Mouse (Mus musculus) midbrain, embryonic 11.5 days (tissue): ENCODE results near the gene Exd1. TPM values are rescaled to one million over a fixed set of nuclear protein-coding genes. Genes with fewer than 3 reads are reported as not detected.
"Not testable (repeated sequence)": the region's sequence is repeated elsewhere in the genome, so short reads cannot be mapped to it uniquely, and the experiment has no call there.

Source experiments
- ATAC-seq: fragments of 200-750 bp; cut with Nextera tagmentation; 2 replicates; pipeline ENCODE4 v1.8.0; 2017; ENCODE audit warnings: moderate TSS enrichment, moderate library complexity; ENCODE audit not compliant: low FRiP score
- DNase-seq: peaks from one replicate; pipeline ENCODE4 v3.0.0; 2015; ENCODE audit warnings: low spot score; ENCODE audit errors: missing footprints
- H3K27ac ChIP-seq: fragments of 300-500 bp; sonication (generic); 2 replicates; pipeline ENCODE4 v1.5.1; 2014; ENCODE audit warnings: low read depth, low read length
- H3K27me3 ChIP-seq: fragments of 300-500 bp; sonication (generic); 2 replicates; pipeline ENCODE4 v1.6.1; 2014; ENCODE audit warnings: mild to moderate bottlenecking, low read length, moderate library complexity, mixed read lengths; ENCODE audit not compliant: control insufficient read depth, insufficient read depth
- H3K36me3 ChIP-seq: fragments of 300-500 bp; sonication (generic); 2 replicates; pipeline ENCODE4 v1.6.1; 2014; ENCODE audit warnings: mild to moderate bottlenecking, low read length, moderate library complexity, mixed read lengths; ENCODE audit not compliant: control insufficient read depth, insufficient read depth
- H3K4me1 ChIP-seq: fragments of 300-500 bp; sonication (generic); 2 replicates; pipeline ENCODE4 v1.6.1; 2014; ENCODE audit warnings: low read length; ENCODE audit not compliant: control insufficient read depth, insufficient read depth
- H3K4me2 ChIP-seq: fragments of 300-500 bp; sonication (generic); 2 replicates; pipeline ENCODE4 v1.6.1; 2014; ENCODE audit warnings: mild to moderate bottlenecking, moderate library complexity
- H3K4me3 ChIP-seq: fragments of 300-500 bp; sonication (generic); 2 replicates; pipeline ENCODE4 v1.5.1; 2014; ENCODE audit warnings: low read depth, low read length
- H3K9ac ChIP-seq: fragments of 300-500 bp; sonication (generic); 2 replicates; pipeline ENCODE4 v1.6.1; 2014; ENCODE audit warnings: low read length
- H3K9me3 ChIP-seq: fragments of 300-500 bp; sonication (generic); 2 replicates; pipeline ENCODE4 v1.6.1; 2016; ENCODE audit warnings: low read length; ENCODE audit not compliant: control insufficient read depth
- WGBS: fragments of 180-500 bp; shearing (Covaris S2); extraction: QIAGEN DNeasy Blood & Tissue Kit; methylation state at CpG from one replicate; pipeline ENCODE4 v1.1.7; 2014; 5-methylcytosine and 5-hydroxymethylcytosine counted together
- polyA plus RNA-seq: library from polyadenylated mRNA; unstranded; fragments of >200 nt; fragmentation: Nextera tagmentation; extraction: Ambion mirVana; gene quantifications from 2 replicates; pipeline ENCODE4 v1.2.1, GENCODE M21; 2014

The Exd1 gene
- polyA plus RNA-seq, 1 experiment from 2014 or later, result 0.20 TPM

DNA sequence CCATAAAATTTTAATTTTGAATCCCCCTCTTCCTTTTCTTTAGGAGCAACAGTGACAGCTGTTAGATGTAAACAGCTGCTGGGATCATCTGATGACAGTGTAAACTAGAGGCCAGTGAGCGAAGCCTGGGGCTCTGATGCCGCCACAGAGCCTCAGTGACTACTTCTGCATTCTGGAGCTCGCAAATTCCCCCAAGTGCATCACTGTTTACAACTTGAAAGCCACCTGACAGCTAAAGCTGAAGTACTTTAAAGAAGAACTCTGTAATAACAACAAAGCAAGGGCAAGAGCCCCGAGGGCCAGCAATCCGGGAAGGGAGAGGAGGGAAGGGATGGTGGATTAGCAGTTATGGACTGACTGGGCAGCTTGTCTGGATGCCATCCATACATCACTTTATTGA lies 30.6 kb downstream of the Exd1 start:
- Histone ChIP-seq H3K4me3 (no peak overlapping the region), H3K4me2 (no peak overlapping the region), H3K27me3 (no peaks in the 10 kb centered on the region), H3K36me3 (no peaks in the 10 kb centered on the region), H3K4me1 (no peaks in the 10 kb centered on the region), H3K9ac (no peak overlapping the region), H3K27ac (no peak overlapping the region), H3K9me3 (no peaks in the 10 kb centered on the region)
- DNase-seq (no peak), ATAC-seq (no peak)
- WGBS, result 76% methylated on average over 5 of the region's 5 CpGs

DNA sequence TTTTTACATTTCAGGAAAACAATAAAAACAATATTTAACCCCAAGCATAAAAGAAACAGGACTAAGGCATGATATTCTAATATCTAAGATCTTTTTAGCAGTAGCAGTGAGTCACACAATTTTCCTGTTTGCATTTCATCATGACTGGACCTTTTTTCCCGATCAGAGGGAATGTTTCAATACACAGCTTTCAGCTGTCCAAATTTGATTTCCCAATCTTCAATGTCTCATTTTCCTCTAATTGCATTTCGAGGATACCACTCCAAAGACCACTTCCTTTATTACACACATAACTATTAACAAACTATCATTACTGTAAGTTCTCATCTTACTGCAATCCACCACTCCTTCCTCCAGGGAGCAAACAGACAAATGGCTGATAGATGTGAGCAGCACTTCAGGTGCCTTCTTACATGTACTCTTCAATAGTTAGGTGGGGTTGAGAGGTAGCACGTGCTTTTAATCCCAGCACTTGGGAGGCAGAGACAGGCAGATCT lies 33.4 kb downstream of the Exd1 start:
- WGBS, result 89% methylated on average over 3 of the region's 3 CpGs
- no peak for DNase-seq
- Histone ChIP-seq H3K4me2 (no peak overlapping the region), H3K4me3 (no peak overlapping the region), H3K9me3 (no peaks in the 10 kb centered on the region), H3K9ac (no peak overlapping the region), H3K36me3 (no peaks in the 10 kb centered on the region), H3K4me1 (no peaks in the 10 kb centered on the region), H3K27ac (no peak overlapping the region), H3K27me3 (no peaks in the 10 kb centered on the region)
- no peak for ATAC-seq

DNA sequence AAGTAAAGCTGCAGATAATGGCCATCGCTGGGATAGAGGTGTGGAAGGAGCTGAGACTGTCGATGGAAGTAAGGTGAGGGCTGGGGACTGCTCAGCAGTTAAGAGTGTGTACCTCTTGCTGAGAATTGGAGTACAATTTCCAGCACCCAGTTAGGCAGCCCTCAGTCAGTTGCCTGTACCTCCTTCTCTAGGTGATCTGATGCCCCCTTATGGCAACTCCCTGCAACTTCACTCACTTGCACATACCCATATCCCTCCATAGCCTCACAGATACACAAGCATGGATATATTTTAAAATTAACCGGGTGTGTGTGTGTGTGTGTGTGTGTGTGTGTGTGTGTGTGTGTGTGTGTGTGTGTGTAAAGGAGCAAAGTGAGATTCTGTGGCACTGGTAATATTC lies 35.1 kb downstream of the Exd1 start:
- DNase-seq (no peak), ATAC-seq (no peak)
- no peak overlapping the region for H3K27ac ChIP-seq
- no peak overlapping the region for H3K4me3 ChIP-seq
- no peaks in the 10 kb centered on the region for H3K36me3 ChIP-seq
- H3K4me2 ChIP-seq, result no peak overlapping the region
- H3K27me3 ChIP-seq, result no peaks in the 10 kb centered on the region
- H3K4me1 ChIP-seq, result no peaks in the 10 kb centered on the region
- H3K9ac ChIP-seq, result no peak overlapping the region
- 86% methylated on average over 3 of the region's 3 CpGs for WGBS
- no peaks in the 10 kb centered on the region for H3K9me3 ChIP-seq

DNA sequence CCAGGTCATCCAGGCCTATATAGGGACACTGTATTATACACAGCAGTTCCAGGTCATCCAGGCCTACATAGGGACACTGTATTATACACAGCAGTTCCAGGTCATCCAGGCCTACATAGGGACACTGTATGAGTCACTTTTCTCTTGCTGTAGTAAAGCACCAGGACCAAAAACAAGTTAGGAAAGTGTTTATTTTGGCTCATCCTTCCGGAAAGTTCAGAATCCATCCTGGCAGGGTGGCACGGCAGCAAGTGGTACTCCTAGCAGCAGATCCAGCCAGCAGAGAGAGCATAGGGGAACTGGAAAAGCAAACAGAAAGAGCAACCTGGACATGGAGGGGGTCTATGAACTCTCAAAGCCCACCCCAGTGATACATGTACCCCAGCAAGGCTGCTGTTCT lies 36.6 kb downstream of the Exd1 start:
- Histone ChIP-seq H3K36me3 (no peaks in the 10 kb centered on the region), H3K4me2 (no peak overlapping the region), H3K27me3 (no peaks in the 10 kb centered on the region), H3K4me3 (no peak overlapping the region), H3K27ac (no peak overlapping the region), H3K9ac (no peak overlapping the region), H3K9me3 (no peaks in the 10 kb centered on the region), H3K4me1 (no peaks in the 10 kb centered on the region)
- 69% methylated on average over 2 of the region's 2 CpGs for WGBS
- ATAC-seq (no peak), DNase-seq (no peak)

DNA sequence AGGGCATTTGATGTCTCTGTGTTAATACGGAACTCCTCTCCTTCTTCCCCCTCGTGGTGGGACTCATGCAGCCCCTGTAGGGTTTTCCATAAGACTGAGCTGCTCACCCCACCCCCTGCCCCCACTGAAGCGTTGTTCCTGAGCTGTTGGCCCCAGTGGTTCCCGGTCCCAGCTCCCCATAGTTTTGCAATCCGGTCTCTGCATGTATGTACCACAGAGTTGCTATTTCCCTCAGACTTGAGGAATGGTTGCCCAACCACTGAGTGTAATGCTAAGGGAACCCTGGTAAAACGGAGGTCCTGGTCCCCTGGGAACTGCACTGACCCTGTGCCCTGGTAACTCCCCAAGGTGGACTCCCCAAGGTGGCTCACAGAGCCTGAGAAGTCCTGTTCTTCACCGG lies 38.9 kb downstream of the Exd1 start:
- WGBS, result 63% methylated on average over 7 of the region's 7 CpGs
- DNase-seq, H3K36me3 ChIP-seq, H3K4me2 ChIP-seq, H3K4me1 ChIP-seq, H3K9me3 ChIP-seq, H3K4me3 ChIP-seq, H3K27me3 ChIP-seq, H3K27ac ChIP-seq, ATAC-seq, H3K9ac ChIP-seq: not testable (repeated sequence)

DNA sequence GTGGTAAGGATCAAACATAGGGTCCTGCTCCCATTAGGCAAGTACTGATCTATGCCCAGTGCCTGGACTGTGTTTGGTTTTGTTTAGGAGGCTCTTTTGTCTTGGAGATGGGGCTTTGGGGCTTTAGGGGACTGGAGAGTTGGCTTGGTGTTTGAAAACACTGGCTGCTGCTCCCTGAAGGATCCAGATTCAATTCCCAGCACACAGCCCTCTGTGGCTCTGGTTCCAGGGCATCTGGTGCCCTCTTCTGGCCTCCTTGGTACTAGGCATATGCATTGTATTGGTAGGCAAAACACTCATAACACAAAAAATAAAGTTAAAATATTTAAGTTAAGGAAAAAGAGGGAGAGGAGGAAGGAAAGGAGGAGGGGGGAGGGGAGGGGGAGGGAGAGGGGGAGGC lies 40.3 kb downstream of the Exd1 start:
- Histone ChIP-seq H3K9me3 (no peaks in the 10 kb centered on the region), H3K27me3 (no peaks in the 10 kb centered on the region), H3K4me2 (no peak overlapping the region), H3K9ac (no peak overlapping the region), H3K4me3 (no peak overlapping the region), H3K27ac (no peak overlapping the region), H3K36me3 (no peaks in the 10 kb centered on the region), H3K4me1 (no peaks in the 10 kb centered on the region)
- DNase-seq (no peak), ATAC-seq (no peak)

DNA sequence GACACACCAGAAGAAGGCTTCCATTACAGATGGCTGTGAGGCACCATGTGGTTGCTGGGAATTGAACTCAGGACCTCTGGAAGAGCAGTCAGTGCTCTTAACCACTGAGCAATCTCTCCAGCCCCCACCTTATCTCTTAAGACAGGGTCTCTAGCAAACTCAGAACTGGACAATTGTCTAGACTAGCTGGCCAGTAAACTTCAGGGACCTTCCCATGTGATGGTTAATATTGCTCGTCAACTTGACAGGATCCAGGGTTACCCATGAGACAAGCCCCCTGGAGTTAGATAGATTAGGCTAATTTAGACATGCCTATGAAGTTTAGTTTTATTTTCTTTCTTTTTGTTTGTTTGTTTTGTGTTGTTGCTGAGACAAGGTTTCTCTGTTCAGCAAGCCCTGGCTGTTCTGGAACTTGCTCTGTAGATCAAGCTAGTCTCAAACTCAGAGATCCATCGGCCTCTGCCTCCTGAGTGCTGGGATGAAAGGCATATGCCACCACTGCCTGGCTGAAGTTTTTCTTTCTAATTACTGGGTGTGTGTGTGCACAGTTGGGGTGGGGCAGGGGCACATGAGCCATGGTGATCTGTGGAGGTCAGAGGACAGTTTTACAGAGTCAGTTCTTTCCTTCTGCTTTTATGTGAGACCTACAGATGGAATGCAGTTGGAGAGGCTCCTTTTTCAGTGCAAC lies 46.3 kb downstream of the Exd1 start:
- DNase-seq (no peak), ATAC-seq (no peak)
- Histone ChIP-seq H3K27ac (no peak overlapping the region), H3K4me2 (no peak overlapping the region), H3K4me1 (no peaks in the 10 kb centered on the region), H3K9me3 (no peaks in the 10 kb centered on the region), H3K4me3 (no peak overlapping the region), H3K27me3 (no peaks in the 10 kb centered on the region), H3K36me3 (no peaks in the 10 kb centered on the region), H3K9ac (no peak overlapping the region)
- 80% methylated on average over 2 of the region's 2 CpGs for WGBS

DNA sequence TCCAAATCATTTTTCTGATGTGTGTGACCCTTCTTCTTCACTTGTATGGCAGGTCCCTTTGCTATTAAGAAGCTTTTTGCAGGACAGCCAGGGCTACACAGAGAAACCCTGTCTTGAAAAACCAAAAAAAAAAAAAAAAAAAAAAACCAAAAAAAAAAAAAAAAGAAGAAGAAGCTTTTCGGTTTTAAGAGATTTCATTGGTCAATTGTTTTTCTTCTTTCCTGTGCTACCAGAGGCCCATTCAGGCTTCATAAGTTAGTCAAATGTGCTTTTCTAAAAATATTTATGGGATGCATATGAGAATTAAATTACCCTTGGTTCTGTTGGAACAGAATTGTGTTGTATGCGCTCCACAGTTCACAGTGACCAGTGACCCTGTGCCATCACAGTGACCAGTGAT lies 48.6 kb downstream of the Exd1 start:
- H3K27me3 ChIP-seq, result no peaks in the 10 kb centered on the region
- H3K27ac ChIP-seq, result no peak overlapping the region
- H3K4me2 ChIP-seq, result no peak overlapping the region
- ATAC-seq, result no peak
- no peaks in the 10 kb centered on the region for H3K9me3 ChIP-seq
- no peak overlapping the region for H3K4me3 ChIP-seq
- 79% methylated on average over 2 of the region's 2 CpGs for WGBS
- H3K36me3 ChIP-seq, result no peaks in the 10 kb centered on the region
- DNase-seq, result no peak
- H3K4me1 ChIP-seq, result no peaks in the 10 kb centered on the region
- H3K9ac ChIP-seq, result no peak overlapping the region

DNA sequence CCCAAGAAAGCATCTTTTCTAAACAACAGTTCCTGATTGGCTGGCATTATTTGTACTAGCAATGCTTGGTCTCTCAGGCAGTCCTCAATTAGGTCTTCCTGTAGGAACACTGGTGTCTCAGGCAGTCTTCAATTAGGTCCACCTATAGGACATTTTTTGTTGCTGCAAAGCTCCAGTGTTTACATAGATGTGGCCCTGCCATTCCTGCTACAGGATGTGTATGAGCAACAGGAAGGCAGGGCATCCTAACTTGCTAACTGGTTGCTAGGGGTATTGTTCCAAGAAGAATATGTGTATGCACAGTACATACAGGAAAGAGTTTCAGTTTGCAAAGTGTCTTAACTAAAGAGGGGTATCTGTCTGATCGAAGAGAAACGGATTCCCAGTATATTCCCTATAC lies 51.3 kb downstream of the Exd1 start:
- Histone ChIP-seq H3K4me1 (no peaks in the 10 kb centered on the region), H3K4me3 (no peak overlapping the region), H3K27ac (no peak overlapping the region), H3K9me3 (no peaks in the 10 kb centered on the region), H3K27me3 (no peaks in the 10 kb centered on the region), H3K4me2 (no peak overlapping the region), H3K9ac (no peak overlapping the region), H3K36me3 (no peaks in the 10 kb centered on the region)
- DNase-seq (no peak), ATAC-seq (no peak)
- 90% methylated on average over 2 of the region's 2 CpGs for WGBS
